Mouse (Mus musculus) bone marrow, adult 2 months (tissue): ENCODE measurements at regions not wholly inside any gene's neighbourhood (a gene's known extent, or its start where the extent isn't known, plus 50 kb on each side); places are given as distances from the start of the nearest gene placed in this dataset.

Experiments
- CTCF ChIP-seq: fragments of 200-500 bp; IDR thresholded peaks from 2 replicates; pipeline ENCODE4 v1.5.1; 2011; ENCODE audit warnings: low read length, control low read depth; ENCODE audit not compliant: control insufficient read depth, insufficient read depth
- POLR2A ChIP-seq: fragments of 200-500 bp; IDR thresholded peaks from 2 replicates; pipeline ENCODE4 v1.6.1; 2011; ENCODE audit warnings: low read depth, mild to moderate bottlenecking, control low read depth, low read length, borderline replicate concordance; ENCODE audit not compliant: control insufficient read depth

GRCm38 (mm10) chr2:61060906-61061305 is 97.9 kb upstream of the Rbms1 start:
- TF ChIP-seq CTCF (no peak), POLR2A (no peak)
